Mouse (Mus musculus): ENCODE measurements around the gene Zbtb40. TPM values are rescaled to one million over a fixed set of nuclear protein-coding genes. Genes with fewer than 3 reads are reported as not detected.
A peak's percentile ranks its signal among the peaks of the same experiment; 100 is the strongest.

Gene Zbtb40
- polyA plus RNA-seq, 1 experiment, result 12.5 TPM

DNA sequence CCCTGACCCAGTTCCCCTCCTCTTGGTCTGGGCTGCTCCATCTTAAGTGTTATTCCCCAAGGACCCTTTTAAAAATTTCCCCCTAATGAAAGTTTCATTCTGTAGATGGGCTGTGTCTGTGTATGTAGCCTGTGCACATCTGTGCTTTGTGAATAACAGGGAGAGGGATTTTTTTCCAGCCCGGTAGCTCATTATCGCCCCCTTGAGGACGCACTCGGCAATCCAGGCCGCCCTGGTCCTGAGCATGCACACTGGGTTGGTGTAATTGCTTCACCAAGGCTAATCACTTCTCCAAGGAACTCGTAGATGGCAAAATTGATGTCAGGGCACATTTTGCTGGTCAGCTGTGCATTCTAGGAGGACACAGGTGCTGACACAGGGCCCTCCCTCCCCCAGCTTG lies 77.7 kb downstream of the Zbtb40 start:
- TF ChIP-seq POLR2A (IDR thresholded peaks at IDR 0.05; ENCODE audit: borderline replicate concordance, extremely low read depth, insufficient read depth, insufficient read length, poor library complexity, severe bottlenecking) (no peak), CTCF (IDR thresholded peaks at IDR 0.05; ENCODE audit: borderline replicate concordance, extremely low read depth, insufficient read depth, insufficient read length) (peak; percentile 81)
- peak; percentile 40 for DNase-seq (ENCODE audit: low read depth)

DNA sequence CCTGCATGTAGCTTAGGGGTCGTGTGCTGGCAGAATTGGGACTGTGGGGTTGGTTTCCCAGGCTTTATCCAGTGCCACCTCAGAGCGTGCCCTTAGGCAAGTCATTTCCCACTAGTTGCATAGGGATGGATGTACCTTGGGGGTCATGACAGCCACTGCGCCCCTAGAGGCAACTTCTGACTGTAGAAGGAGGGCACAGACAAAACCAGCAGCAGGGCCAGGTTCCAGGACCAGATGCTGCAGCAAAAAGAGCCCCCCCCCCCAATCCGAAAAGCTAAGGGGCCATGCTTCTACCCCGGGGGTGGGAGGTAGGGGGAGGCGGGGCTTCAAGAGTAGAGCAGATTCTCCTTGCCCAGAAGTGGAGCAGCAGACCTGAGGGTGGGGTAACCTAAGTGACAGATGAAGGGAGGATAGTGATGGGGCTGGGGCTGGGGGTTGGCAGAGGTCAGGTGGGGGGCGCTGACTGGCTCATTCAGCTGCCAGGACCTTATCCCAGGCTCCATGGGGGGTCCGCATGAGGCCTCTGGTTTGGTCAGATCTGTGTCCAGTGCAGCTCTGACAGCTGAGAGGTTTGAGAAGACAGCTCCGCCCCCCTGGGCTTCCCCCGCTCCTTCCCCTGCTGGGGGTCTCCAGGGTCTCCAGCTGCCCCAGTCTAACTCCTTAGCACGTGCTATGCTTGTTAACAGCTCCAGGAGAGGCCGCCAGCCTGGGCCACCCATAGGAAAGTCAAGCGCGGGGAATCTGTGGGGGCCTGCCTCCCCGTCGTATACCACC lies 78.9 kb downstream of the Zbtb40 start:
- TF ChIP-seq POLR2A (IDR thresholded peaks at IDR 0.05; ENCODE audit: borderline replicate concordance, extremely low read depth, insufficient read depth, insufficient read length, poor library complexity, severe bottlenecking) (no peak), CTCF (IDR thresholded peaks at IDR 0.05; ENCODE audit: borderline replicate concordance, extremely low read depth, insufficient read depth, insufficient read length) (peak; percentile 25; the same call in 1 of the 2 replicates)
- DNase-seq (ENCODE audit: low read depth), result no peak

DNA sequence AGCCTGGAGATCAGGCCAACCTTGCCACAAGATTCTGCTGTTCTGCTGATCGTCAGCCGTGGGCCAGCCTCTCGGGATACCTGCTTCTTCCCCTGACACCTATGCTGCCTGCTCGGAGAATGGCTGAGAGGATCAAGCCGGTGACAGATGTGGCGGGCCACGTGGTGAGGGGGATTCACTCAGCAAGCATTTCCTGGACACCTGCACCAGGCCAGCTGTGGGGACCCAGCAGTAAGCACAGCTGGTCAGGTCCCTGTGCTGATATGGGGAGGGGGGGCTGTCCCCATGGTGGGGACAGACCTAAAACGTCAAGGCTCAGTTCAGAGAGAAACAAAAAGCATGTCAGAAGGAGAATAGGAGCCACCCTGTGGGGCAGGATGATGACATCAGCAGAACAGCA lies 79.5 kb downstream of the Zbtb40 start:
- no peak for TF ChIP-seq POLR2A (IDR thresholded peaks at IDR 0.05; ENCODE audit: borderline replicate concordance, extremely low read depth, insufficient read depth, insufficient read length, poor library complexity, severe bottlenecking)
- TF ChIP-seq CTCF (IDR thresholded peaks at IDR 0.05; ENCODE audit: borderline replicate concordance, extremely low read depth, insufficient read depth, insufficient read length), result no peak
- DNase-seq (ENCODE audit: low read depth), result no peak

DNA sequence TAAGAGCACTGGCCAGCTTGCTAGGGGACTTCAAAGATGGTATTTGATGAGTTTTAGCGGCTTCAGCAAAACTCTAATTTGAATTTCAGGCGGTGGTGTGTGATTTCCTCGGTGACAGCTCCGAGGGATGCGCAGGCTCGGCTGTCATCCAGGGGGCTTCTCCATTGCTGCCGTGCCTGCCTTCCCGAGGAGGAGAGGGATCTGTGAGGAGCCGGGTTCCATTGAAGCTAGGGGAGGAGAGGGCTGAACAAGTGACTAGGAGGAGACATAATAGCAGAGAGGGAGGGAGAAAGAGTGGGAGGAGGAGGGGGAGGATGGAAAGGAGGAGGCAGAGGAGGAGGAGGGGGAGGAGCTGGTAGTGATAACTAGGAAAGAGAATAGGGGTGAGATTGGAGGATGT lies 81.1 kb downstream of the Zbtb40 start:
- TF ChIP-seq CTCF (IDR thresholded peaks at IDR 0.05; ENCODE audit: borderline replicate concordance, extremely low read depth, insufficient read depth, insufficient read length) (no peak), POLR2A (IDR thresholded peaks at IDR 0.05; ENCODE audit: borderline replicate concordance, extremely low read depth, insufficient read depth, insufficient read length, poor library complexity, severe bottlenecking) (no peak)
- peak; percentile 80 for DNase-seq (ENCODE audit: low read depth)

DNA sequence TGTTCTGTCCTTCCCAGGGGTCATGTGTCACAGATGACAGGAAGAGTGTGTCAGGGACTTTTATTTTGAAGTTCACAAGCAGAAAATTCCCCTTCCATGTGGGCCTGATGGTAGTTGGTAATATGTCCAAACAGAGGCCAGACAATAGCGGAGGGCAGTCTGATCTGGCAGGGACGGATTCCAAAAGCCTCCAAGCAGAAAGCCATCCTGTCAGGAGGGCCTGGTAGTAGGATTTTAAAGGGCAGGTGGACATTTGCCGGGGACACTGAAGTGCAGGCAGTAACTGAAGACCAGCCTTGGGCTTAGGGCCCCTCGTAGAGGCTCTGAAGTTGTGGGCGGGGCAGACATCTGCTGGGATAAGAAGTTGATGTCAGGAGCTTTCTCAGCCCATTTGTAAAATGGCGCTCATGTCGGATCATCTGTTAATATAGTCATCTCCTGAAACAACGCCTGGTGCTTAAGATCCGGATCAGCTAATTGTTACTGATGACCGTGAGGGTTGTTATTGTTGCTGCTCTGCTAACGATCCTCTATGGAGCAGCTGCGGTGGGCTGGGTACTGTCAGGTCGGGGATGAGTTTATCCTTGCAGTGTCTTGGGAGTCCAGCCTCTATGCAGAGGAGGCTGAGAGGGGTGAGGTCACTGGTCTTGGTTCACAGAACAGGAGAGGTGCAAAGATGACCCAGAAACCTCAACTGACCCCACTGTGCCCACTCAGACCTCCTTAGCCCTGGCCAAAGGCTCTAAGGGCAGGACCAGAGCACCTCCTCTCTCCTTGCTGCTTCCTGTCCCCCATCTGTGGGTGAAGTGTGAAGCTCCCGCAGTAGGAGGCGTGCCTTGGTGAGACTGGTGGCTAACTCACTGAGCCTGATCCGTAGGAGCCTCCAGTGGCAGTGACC lies 81.9 kb downstream of the Zbtb40 start:
- TF ChIP-seq POLR2A (IDR thresholded peaks at IDR 0.05; ENCODE audit: borderline replicate concordance, extremely low read depth, insufficient read depth, insufficient read length, poor library complexity, severe bottlenecking), result no peak
- no peak for TF ChIP-seq CTCF (IDR thresholded peaks at IDR 0.05; ENCODE audit: borderline replicate concordance, extremely low read depth, insufficient read depth, insufficient read length)
- peak; percentile 67 for DNase-seq (ENCODE audit: low read depth)

DNA sequence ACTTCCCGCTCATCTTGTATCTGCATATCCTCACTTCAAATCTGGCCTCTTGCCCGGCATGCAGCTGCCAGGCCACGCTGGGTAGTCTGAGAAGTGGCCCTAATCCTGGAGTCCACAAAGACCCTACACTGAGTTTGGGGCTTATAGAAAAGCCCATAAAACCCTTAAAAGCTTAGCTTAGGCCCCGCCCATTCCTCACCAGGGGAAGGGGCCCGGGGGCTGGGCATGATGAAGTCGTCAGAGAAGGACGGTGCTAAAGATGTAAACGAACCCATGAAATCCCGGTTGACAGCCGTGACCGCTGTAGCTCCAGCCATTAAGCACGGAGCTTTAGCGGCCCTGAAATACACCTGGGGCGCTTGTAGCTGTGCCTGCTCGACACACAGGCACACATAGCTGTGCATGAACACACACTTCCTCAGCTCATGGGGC lies 83.6 kb downstream of the Zbtb40 start:
- TF ChIP-seq CTCF (IDR thresholded peaks at IDR 0.05; ENCODE audit: borderline replicate concordance, extremely low read depth, insufficient read depth, insufficient read length) (no peak), POLR2A (IDR thresholded peaks at IDR 0.05; ENCODE audit: borderline replicate concordance, extremely low read depth, insufficient read depth, insufficient read length, poor library complexity, severe bottlenecking) (no peak)
- DNase-seq (ENCODE audit: low read depth), result peak; percentile 83

DNA sequence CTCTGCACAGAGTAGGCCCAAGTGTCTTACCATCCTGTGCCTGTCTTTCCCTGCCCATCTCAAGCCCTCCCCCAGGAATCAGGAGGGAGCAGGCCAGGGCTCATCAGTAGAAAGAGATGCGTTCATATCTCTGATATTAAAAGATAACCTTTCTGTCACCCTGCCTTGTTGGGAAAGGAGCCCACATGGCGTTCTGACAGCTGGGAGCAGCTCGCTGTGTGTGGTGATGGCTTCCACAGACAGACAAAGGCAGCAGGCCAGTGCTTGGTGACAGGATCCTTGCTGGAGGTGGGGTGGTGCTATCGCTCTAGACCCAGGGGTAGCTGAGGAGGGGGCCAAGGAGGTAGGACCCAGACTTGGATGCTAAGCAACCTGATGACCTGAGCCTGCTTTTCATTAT lies 86.2 kb downstream of the Zbtb40 start:
- TF ChIP-seq POLR2A (IDR thresholded peaks at IDR 0.05; ENCODE audit: borderline replicate concordance, extremely low read depth, insufficient read depth, insufficient read length, poor library complexity, severe bottlenecking) (no peak), CTCF (IDR thresholded peaks at IDR 0.05; ENCODE audit: borderline replicate concordance, extremely low read depth, insufficient read depth, insufficient read length) (no peak)
- no peak for DNase-seq (ENCODE audit: low read depth)

DNA sequence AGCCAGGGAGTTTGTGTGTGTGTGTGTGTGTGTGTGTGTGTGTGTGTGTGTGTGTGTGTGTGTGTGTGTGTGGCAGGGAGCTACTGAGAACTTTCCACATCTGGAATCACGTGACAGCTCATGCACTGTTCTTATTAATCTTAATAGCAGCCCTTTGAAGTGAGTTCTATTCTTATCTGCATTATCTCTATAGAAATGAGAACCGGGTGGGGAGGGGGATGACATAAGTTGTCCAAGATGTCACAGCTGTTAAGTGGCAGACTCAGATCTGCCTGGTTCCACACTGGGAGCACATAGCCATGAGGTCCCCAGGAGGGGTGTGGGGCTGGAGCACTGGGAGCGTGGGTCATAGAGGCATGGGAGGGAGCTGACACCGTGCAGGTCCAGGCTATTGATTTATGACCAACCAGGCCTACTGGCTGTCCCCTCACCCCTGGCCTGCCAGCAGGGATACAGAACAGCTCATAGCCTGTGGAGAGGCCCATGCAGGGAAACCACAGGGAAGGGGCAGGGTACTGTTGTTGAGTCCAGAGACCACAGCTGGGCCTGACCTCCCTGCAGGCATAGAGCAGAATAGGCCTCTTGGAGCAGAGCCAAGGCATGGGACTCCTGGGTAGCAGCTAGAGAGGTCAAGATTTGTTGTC lies 86.8 kb downstream of the Zbtb40 start:
- TF ChIP-seq CTCF (IDR thresholded peaks at IDR 0.05; ENCODE audit: borderline replicate concordance, extremely low read depth, insufficient read depth, insufficient read length) (no peak), POLR2A (IDR thresholded peaks at IDR 0.05; ENCODE audit: borderline replicate concordance, extremely low read depth, insufficient read depth, insufficient read length, poor library complexity, severe bottlenecking) (no peak)

DNA sequence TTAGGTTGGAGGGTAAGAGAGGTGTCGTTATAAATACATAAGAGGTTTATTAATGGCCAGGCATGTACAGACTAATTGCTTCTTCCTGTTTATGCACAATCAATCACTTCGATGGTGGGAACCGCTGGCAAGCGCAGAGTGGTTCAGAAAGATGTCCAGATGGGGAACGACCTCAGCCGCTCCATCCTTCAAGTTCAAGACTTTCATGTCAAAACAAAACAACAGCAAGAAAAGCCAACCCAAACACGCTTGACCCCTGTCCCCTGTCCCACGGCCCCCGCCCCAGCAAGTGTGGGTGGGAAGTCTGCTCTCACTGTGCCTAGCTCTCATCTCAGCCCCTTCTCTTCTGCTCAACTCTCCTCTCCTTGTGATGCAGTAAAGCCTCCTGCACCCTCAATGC lies 88.0 kb downstream of the Zbtb40 start:
- TF ChIP-seq CTCF (IDR thresholded peaks at IDR 0.05; ENCODE audit: borderline replicate concordance, extremely low read depth, insufficient read depth, insufficient read length) (no peak), POLR2A (IDR thresholded peaks at IDR 0.05; ENCODE audit: borderline replicate concordance, extremely low read depth, insufficient read depth, insufficient read length, poor library complexity, severe bottlenecking) (no peak)
- DNase-seq (ENCODE audit: low read depth), result no peak

More for the DNA sequence above, 86.8 kb downstream of the Zbtb40 start:
- no peak for DNase-seq (ENCODE audit: low read depth)

DNA sequence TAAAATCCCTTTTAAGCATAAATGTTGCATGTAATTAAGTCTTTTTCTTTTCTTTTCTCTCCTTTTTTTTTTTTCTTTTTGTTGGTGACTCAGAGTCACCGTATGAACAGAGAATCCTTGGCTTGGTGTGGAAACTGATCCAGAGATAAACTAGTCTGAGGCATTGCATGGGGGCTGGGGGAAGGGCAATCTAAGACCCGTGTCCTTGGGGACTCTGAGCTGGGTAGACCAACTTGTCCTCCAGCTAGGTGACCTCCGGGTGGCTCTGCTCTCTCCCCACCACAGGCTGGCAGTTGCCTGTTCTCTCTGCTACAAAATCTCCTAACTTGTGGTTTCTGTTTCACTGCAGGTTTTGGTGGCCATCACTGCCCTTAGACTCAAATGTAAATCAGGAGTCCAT lies 88.5 kb downstream of the Zbtb40 start:
- TF ChIP-seq CTCF (IDR thresholded peaks at IDR 0.05; ENCODE audit: borderline replicate concordance, extremely low read depth, insufficient read depth, insufficient read length) (no peak), POLR2A (IDR thresholded peaks at IDR 0.05; ENCODE audit: borderline replicate concordance, extremely low read depth, insufficient read depth, insufficient read length, poor library complexity, severe bottlenecking) (no peak)
- DNase-seq (ENCODE audit: low read depth), result no peak

All from brain, embryonic 14.5 days (tissue).